Mouse (Mus musculus): ENCODE measurements around the gene Gm15262.
"Not testable (repeated sequence)": the region's sequence is repeated elsewhere in the genome, so short reads cannot be mapped to it uniquely, and the experiment has no call there.

The Gm15262 gene

DNA sequence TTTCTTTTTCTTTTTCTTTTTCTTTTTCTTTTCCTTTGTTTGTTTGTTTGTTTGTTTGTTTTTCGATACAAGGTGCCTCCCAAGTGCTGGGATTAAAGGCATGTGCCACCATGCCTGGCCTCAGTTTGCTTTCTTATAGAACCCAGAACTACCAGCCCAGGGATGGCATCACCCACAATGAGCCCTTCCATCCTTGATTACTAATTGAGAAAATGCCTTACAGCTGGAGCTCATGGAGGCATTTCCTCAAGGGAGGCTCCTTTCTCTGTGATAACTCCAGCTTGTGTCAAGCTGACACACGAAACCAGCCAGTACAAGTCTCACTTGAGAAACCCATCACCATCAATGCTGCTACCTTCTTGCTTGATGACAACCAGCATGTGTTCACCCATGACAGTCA, at the start of gene Gm15262:
TSS of gene Gm15262 (plus strand) at position 301 of the 400 bp plus-strand sequence.
- not testable (repeated sequence) for DNase-seq

DNA sequence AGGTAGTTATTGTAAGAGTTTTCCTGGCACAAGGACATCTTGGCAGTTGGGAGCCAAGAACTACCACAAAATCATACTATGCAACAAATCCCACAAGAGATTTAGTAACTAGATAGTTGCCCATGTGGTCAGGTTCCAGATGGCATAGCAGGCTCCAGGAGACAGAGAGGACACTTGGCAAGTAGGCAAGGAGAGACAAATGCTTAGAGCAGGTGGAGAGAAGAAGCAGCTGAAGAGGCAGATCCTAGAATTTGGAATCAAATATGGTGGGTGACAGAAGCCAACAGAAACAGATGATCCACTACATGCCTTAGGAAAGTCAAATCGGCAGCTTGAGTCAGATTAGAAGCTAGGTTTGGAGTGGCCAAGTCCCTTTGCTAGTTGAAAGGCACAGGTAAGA, 20.9 kb downstream of the Gm15262 start:
- DNase-seq: no peak

DNA sequence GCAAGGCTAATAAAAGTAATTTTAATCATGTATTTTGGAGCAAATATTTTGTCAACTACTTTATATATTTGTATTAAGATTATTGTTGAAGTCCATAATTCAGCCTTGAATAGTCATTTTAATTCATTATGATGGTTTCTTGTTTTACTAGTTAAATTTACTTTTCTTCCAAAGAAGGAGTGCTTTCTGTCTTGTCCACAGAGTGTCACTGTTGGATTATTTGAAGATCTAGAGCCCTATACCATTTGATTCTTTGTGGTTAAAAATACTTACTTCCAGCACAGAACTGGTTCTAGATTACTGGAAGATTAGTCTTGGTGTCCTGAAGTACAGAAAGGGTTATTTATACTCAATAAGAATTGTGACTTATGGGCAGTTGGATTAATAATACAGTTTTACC, 29.2 kb downstream of the Gm15262 start:
- DNase-seq: no peak

DNA sequence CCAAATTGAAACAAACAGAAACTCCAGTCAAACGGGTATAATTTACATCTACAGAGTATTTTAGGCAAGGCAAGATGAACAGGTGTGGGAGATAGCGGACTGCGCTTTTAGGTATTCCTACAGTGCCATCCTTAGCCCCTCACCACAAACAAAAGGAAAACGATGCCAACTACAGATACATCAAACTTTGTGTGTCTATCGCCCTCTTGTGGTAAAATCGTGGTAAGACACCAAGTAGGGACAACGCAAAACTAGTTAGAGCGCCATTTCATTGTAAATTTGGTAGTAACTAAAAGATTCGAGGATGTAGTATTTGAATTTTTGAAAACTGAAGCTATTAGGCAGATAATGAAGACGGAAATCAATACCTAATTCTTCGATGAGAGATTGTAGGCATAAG, 83.7 kb downstream of the Gm15262 start:
- DNase-seq: peak; percentile 3

GRCm38 (mm10) chrX:161371461-161371860, 84.2 kb downstream of the Gm15262 start:
- DNase-seq: no peak

GRCm38 (mm10) chrX:161375568-161375967, 88.3 kb downstream of the Gm15262 start:
- DNase-seq: no peak

GRCm38 (mm10) chrX:161385791-161386190, 98.5 kb downstream of the Gm15262 start:
- DNase-seq: peak; percentile 40

- DNase-seq: no peak
Measured at GRCm38 (mm10) chrX:161387942-161388341, 100.7 kb downstream of the Gm15262 start.

DNA sequence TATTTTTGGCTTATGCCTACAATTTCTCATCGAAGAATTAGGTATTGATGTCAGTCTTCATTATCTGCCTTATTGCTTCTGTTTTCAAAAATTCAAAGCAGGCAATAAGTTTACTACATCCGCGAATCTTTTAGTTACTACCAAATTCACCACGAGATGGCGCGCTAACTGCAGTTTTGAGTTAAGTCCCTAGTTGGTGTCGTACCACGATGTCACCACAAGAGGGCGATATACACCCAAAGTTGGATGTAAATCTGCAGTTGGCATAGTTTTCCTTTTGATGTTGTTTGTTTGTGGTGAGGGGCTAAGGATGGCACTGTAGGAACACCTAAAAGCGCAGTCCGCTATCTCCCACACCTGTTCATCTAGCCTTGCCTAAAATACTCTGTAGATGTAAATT, 111.9 kb downstream of the Gm15262 start:
- peak; percentile 79 for DNase-seq

GRCm38 (mm10) chrX:161411151-161411550, 123.9 kb downstream of the Gm15262 start:
- DNase-seq: no peak
